Mouse (Mus musculus): Measurements from ENCODE around the gene Mrpl20. TPM values are rescaled to one million over a fixed set of nuclear protein-coding genes. Genes with fewer than 3 reads are reported as not detected.

Mrpl20 gene
- polyA plus RNA-seq, 1 experiment = 262 TPM

GRCm38 (mm10) chr4:155772786-155773185, 29.9 kb upstream of the Mrpl20 start:
- Histone ChIP-seq H3ac (ENCODE audit: control insufficient read depth, insufficient read length, low read depth) (no peak overlapping the region), H3K79me2 (ENCODE audit: control insufficient read depth, insufficient read depth) (no peaks in the 10 kb centered on the region), H3K79me3 (ENCODE audit: low read depth) (no peaks in the 10 kb centered on the region), H3K36me3 (ENCODE audit: control insufficient read depth, insufficient read depth) (no peaks in the 10 kb centered on the region), H3K27me3 (ENCODE audit: control insufficient read depth, insufficient read depth, insufficient read length) (no peaks in the 10 kb centered on the region), H3K4me3 (ENCODE audit: insufficient read depth, poor library complexity, severe bottlenecking) (no peak overlapping the region)
- TF ChIP-seq FOSL1 (IDR thresholded peaks at IDR 0.05; ENCODE audit: insufficient read depth, low read length, poor library complexity, severe bottlenecking) (no peak), MYOD1 (IDR thresholded peaks at IDR 0.05; ENCODE audit: control insufficient read depth, insufficient read length, low read depth) (no peak), CTCF (IDR thresholded peaks at IDR 0.05; ENCODE audit: control insufficient read depth, insufficient read depth, insufficient read length) (no peak), MYOG (IDR thresholded peaks at IDR 0.05; ENCODE audit: control insufficient read depth, extremely low read depth, insufficient read length) (no peak), MAX (IDR thresholded peaks at IDR 0.05) (no peak), CEBPB (IDR thresholded peaks at IDR 0.05; ENCODE audit: low read depth) (no peak), USF1 (IDR thresholded peaks at IDR 0.05; ENCODE audit: low read depth) (no peak)

- TF ChIP-seq MYOD1 (IDR thresholded peaks at IDR 0.05; ENCODE audit: control insufficient read depth, insufficient read length, low read depth) = no peak
- no peak for TF ChIP-seq CTCF (IDR thresholded peaks at IDR 0.05; ENCODE audit: control insufficient read depth, insufficient read depth, insufficient read length)
- TF ChIP-seq MYOG (IDR thresholded peaks at IDR 0.05; ENCODE audit: control insufficient read depth, extremely low read depth, insufficient read length) = no peak
- no peak for TF ChIP-seq MAX (IDR thresholded peaks at IDR 0.05)
- no peak for TF ChIP-seq USF1 (IDR thresholded peaks at IDR 0.05; ENCODE audit: low read depth)
- TF ChIP-seq CEBPB (IDR thresholded peaks at IDR 0.05; ENCODE audit: low read depth) = no peak
- TF ChIP-seq FOSL1 (IDR thresholded peaks at IDR 0.05; ENCODE audit: insufficient read depth, low read length, poor library complexity, severe bottlenecking) = no peak
- Histone ChIP-seq H3K27me3 (ENCODE audit: control insufficient read depth, insufficient read depth, insufficient read length) (no peaks in the 10 kb centered on the region), H3K79me2 (ENCODE audit: control insufficient read depth, insufficient read depth) (no peaks in the 10 kb centered on the region), H3K4me3 (ENCODE audit: insufficient read depth, poor library complexity, severe bottlenecking) (no peak overlapping the region), H3ac (ENCODE audit: control insufficient read depth, insufficient read length, low read depth) (no peak overlapping the region), H3K36me3 (ENCODE audit: control insufficient read depth, insufficient read depth) (no peaks in the 10 kb centered on the region), H3K79me3 (ENCODE audit: low read depth) (no peaks in the 10 kb centered on the region)
These were observed 29.2 kb upstream of the Mrpl20 start for GRCm38 (mm10) chr4:155773335-155774078.

GRCm38 (mm10) chr4:155774280-155774754, 28.4 kb upstream of the Mrpl20 start, which contains the start of gene Vwa1:
TSS of gene Vwa1 (minus strand) at chr4:155774698.
- Histone ChIP-seq H3K79me3 (ENCODE audit: low read depth) (no peaks in the 10 kb centered on the region), H3K27me3 (ENCODE audit: control insufficient read depth, insufficient read depth, insufficient read length) (no peaks in the 10 kb centered on the region), H3K79me2 (ENCODE audit: control insufficient read depth, insufficient read depth) (no peaks in the 10 kb centered on the region), H3K4me3 (ENCODE audit: insufficient read depth, poor library complexity, severe bottlenecking) (no peak within 1 kb of the TSS), H3K36me3 (ENCODE audit: control insufficient read depth, insufficient read depth) (no peaks in the 10 kb centered on the region), H3ac (ENCODE audit: control insufficient read depth, insufficient read length, low read depth) (no peak within 1 kb of the TSS)
- TF ChIP-seq MAX (IDR thresholded peaks at IDR 0.05) (peak; percentile 61), FOSL1 (IDR thresholded peaks at IDR 0.05; ENCODE audit: insufficient read depth, low read length, poor library complexity, severe bottlenecking) (no peak), MYOG (IDR thresholded peaks at IDR 0.05; ENCODE audit: control insufficient read depth, extremely low read depth, insufficient read length) (no peak)

- H3K27me3 ChIP-seq (ENCODE audit: control insufficient read depth, insufficient read depth, insufficient read length) = no peaks in the 10 kb centered on the region
- no peaks in the 10 kb centered on the region for H3K79me2 ChIP-seq (ENCODE audit: control insufficient read depth, insufficient read depth)
- no peak overlapping the region for H3K4me3 ChIP-seq (ENCODE audit: insufficient read depth, poor library complexity, severe bottlenecking)
- H3K79me3 ChIP-seq (ENCODE audit: low read depth) = no peaks in the 10 kb centered on the region
- H3ac ChIP-seq (ENCODE audit: control insufficient read depth, insufficient read length, low read depth) = no peak overlapping the region
- TF ChIP-seq FOSL1 (IDR thresholded peaks at IDR 0.05; ENCODE audit: insufficient read depth, low read length, poor library complexity, severe bottlenecking) (no peak), USF1 (IDR thresholded peaks at IDR 0.05; ENCODE audit: low read depth) (no peak), MYOG (IDR thresholded peaks at IDR 0.05; ENCODE audit: control insufficient read depth, extremely low read depth, insufficient read length) (no peak), MYOD1 (IDR thresholded peaks at IDR 0.05; ENCODE audit: control insufficient read depth, insufficient read length, low read depth) (no peak), CTCF (IDR thresholded peaks at IDR 0.05; ENCODE audit: control insufficient read depth, insufficient read depth, insufficient read length) (no peak), MAX (IDR thresholded peaks at IDR 0.05) (no peak), CEBPB (IDR thresholded peaks at IDR 0.05; ENCODE audit: low read depth) (no peak)
- no peaks in the 10 kb centered on the region for H3K36me3 ChIP-seq (ENCODE audit: control insufficient read depth, insufficient read depth)
These were observed 27.5 kb upstream of the Mrpl20 start for GRCm38 (mm10) chr4:155774971-155775740.

- H3K79me2 ChIP-seq (ENCODE audit: control insufficient read depth, insufficient read depth) = no peaks in the 10 kb centered on the region
- H3K4me3 ChIP-seq (ENCODE audit: insufficient read depth, poor library complexity, severe bottlenecking) = no peak overlapping the region
- no peaks in the 10 kb centered on the region for H3K36me3 ChIP-seq (ENCODE audit: control insufficient read depth, insufficient read depth)
- H3K79me3 ChIP-seq (ENCODE audit: low read depth) = no peaks in the 10 kb centered on the region
- no peak for TF ChIP-seq MYOG (IDR thresholded peaks at IDR 0.05; ENCODE audit: control insufficient read depth, extremely low read depth, insufficient read length)
- no peak for TF ChIP-seq CEBPB (IDR thresholded peaks at IDR 0.05; ENCODE audit: low read depth)
- no peak for TF ChIP-seq MAX (IDR thresholded peaks at IDR 0.05)
- no peak for TF ChIP-seq FOSL1 (IDR thresholded peaks at IDR 0.05; ENCODE audit: insufficient read depth, low read length, poor library complexity, severe bottlenecking)
- TF ChIP-seq CTCF (IDR thresholded peaks at IDR 0.05; ENCODE audit: control insufficient read depth, insufficient read depth, insufficient read length) = no peak
- TF ChIP-seq USF1 (IDR thresholded peaks at IDR 0.05; ENCODE audit: low read depth) = no peak
- TF ChIP-seq MYOD1 (IDR thresholded peaks at IDR 0.05; ENCODE audit: control insufficient read depth, insufficient read length, low read depth) = no peak
- H3ac ChIP-seq (ENCODE audit: control insufficient read depth, insufficient read length, low read depth) = no peak overlapping the region
- H3K27me3 ChIP-seq (ENCODE audit: control insufficient read depth, insufficient read depth, insufficient read length) = no peaks in the 10 kb centered on the region
These were observed 26.8 kb upstream of the Mrpl20 start for GRCm38 (mm10) chr4:155775855-155776254.

All from C2C12 (cell line).